Mouse (Mus musculus) testis, adult 2 months (tissue): ENCODE data around the gene Rab13.

Experiments
- CTCF ChIP-seq: fragments of 200-500 bp; IDR thresholded peaks from 2 replicates; pipeline ENCODE4 v1.5.1; 2012; ENCODE audit warnings: low read depth, mild to moderate bottlenecking, inconsistent platforms, low read length, moderate library complexity; ENCODE audit not compliant: control insufficient read depth, insufficient read depth, insufficient replicate concordance
- POLR2A ChIP-seq: fragments of 200-500 bp; IDR thresholded peaks from 2 replicates; pipeline ENCODE4 v1.6.1; 2012; ENCODE audit warnings: low read depth, mild to moderate bottlenecking, inconsistent platforms, low read length, moderate library complexity; ENCODE audit not compliant: control insufficient read depth

- TF ChIP-seq CTCF (no peak), POLR2A (no peak)
These were observed 17.6 kb downstream of the Rab13 start for GRCm38 (mm10) chr3:90231075-90231474.
